Mouse (Mus musculus): Measurements from ENCODE around the gene Sgsm1. TPM values are rescaled to one million over a fixed set of nuclear protein-coding genes. Genes with fewer than 3 reads are reported as not detected.

Gene Sgsm1
- polyA plus RNA-seq, 1 experiment: 1.9 TPM

DNA sequence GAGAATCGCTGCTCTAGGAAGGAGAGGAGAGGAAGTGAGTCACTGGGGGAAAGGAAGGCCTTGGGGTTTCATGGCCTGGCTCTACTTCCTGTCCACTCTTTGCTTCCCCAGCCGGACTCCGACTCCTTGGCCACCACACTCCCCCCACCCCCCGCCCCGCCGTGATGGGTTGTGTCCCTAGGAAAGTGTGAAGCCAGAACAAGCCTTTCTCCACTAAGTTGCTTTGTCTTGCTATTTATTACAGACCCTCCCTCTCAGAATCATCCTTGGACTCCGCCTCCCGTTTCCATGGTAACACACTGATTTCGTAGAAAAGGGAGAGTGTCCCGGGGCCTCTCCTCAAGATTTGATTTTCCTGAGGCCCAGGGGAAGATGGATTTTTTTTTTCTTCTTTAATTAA lies 85.3 kb downstream of the Sgsm1 start:
- no peak overlapping the region for H3ac ChIP-seq (ENCODE audit: control insufficient read depth, insufficient read length, low read depth)
- no peaks in the 10 kb centered on the region for H3K27me3 ChIP-seq (ENCODE audit: control insufficient read depth, insufficient read depth, insufficient read length)
- no peaks in the 10 kb centered on the region for H3K36me3 ChIP-seq (ENCODE audit: control insufficient read depth, insufficient read depth)
- H3K79me3 ChIP-seq (ENCODE audit: low read depth): no peaks in the 10 kb centered on the region
- H3K4me3 ChIP-seq (ENCODE audit: insufficient read depth, poor library complexity, severe bottlenecking): no peak overlapping the region
- TF ChIP-seq MYOG (IDR thresholded peaks at IDR 0.05; ENCODE audit: control insufficient read depth, extremely low read depth, insufficient read length) (no peak), CTCF (IDR thresholded peaks at IDR 0.05; ENCODE audit: control insufficient read depth, insufficient read depth, insufficient read length) (no peak), MAX (IDR thresholded peaks at IDR 0.05) (no peak), MYOD1 (IDR thresholded peaks at IDR 0.05; ENCODE audit: control insufficient read depth, insufficient read length, low read depth) (no peak), USF1 (IDR thresholded peaks at IDR 0.05; ENCODE audit: low read depth) (no peak), FOSL1 (IDR thresholded peaks at IDR 0.05; ENCODE audit: insufficient read depth, low read length, poor library complexity, severe bottlenecking) (no peak), CEBPB (IDR thresholded peaks at IDR 0.05; ENCODE audit: low read depth) (no peak)
- H3K79me2 ChIP-seq (ENCODE audit: control insufficient read depth, insufficient read depth): no peaks in the 10 kb centered on the region

GRCm38 (mm10) chr5:113223888-113224287 lies 86.7 kb downstream of the Sgsm1 start:
- TF ChIP-seq MYOG (IDR thresholded peaks at IDR 0.05; ENCODE audit: control insufficient read depth, extremely low read depth, insufficient read length) (no peak), FOSL1 (IDR thresholded peaks at IDR 0.05; ENCODE audit: insufficient read depth, low read length, poor library complexity, severe bottlenecking) (no peak), CEBPB (IDR thresholded peaks at IDR 0.05; ENCODE audit: low read depth) (no peak), MYOD1 (IDR thresholded peaks at IDR 0.05; ENCODE audit: control insufficient read depth, insufficient read length, low read depth) (no peak), CTCF (IDR thresholded peaks at IDR 0.05; ENCODE audit: control insufficient read depth, insufficient read depth, insufficient read length) (no peak), USF1 (IDR thresholded peaks at IDR 0.05; ENCODE audit: low read depth) (no peak), MAX (IDR thresholded peaks at IDR 0.05) (no peak)
- Histone ChIP-seq H3K79me2 (ENCODE audit: control insufficient read depth, insufficient read depth) (no peaks in the 10 kb centered on the region), H3ac (ENCODE audit: control insufficient read depth, insufficient read length, low read depth) (no peak overlapping the region), H3K79me3 (ENCODE audit: low read depth) (no peaks in the 10 kb centered on the region), H3K27me3 (ENCODE audit: control insufficient read depth, insufficient read depth, insufficient read length) (no peaks in the 10 kb centered on the region), H3K4me3 (ENCODE audit: insufficient read depth, poor library complexity, severe bottlenecking) (no peak overlapping the region), H3K36me3 (ENCODE audit: control insufficient read depth, insufficient read depth) (no peaks in the 10 kb centered on the region)

DNA sequence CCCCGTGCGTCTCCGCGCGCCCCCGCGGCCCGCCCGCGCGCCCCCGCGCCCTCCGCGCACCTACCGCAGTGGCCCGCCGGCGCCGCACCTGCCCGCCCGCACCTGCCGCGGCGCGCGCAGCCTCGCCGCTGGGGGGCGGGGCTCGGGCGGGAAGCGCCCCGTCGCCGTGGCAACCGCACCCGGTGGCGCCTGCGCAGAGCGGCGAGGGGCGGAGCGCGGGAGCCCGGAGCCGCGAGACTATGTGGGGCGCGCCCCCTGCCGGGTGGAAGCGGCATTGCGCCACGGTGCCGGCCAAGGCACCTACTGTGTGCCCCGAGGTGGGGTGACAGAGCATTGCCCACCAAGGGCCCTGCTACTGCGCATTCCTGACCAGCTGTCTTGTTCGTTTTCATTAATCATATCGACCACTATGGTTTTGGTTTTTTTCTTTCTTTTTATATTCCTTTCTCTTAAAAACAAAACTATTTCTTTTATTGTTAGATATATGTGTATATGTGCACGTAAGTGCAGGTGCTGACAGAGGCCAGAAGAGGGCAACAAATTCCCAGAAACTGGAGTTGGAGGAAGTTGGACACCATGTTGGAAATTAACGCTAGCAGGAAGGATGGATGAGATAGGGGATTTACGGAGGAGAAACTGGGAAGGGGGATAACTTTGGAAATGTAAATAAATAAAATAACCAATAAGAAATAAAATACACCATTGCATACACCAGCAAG lies 89.3 kb downstream of the Sgsm1 start, which contains the start of gene 2900026A02Rik:
Gene 2900026A02Rik, minus strand, starts transcription at position 90 of the 719 bp plus-strand sequence.
- TF ChIP-seq CTCF (IDR thresholded peaks at IDR 0.05; ENCODE audit: control insufficient read depth, insufficient read depth, insufficient read length): peak; percentile 98
- TF ChIP-seq USF1 (IDR thresholded peaks at IDR 0.05; ENCODE audit: low read depth): no peak
- Histone ChIP-seq H3K27me3 (ENCODE audit: control insufficient read depth, insufficient read depth, insufficient read length) (no peaks in the 10 kb centered on the region), H3K36me3 (ENCODE audit: control insufficient read depth, insufficient read depth) (no peaks in the 10 kb centered on the region), H3K79me2 (ENCODE audit: control insufficient read depth, insufficient read depth) (no peaks in the 10 kb centered on the region), H3ac (ENCODE audit: control insufficient read depth, insufficient read length, low read depth) (no peak within 1 kb of the TSS), H3K79me3 (ENCODE audit: low read depth) (no peaks in the 10 kb centered on the region), H3K4me3 (ENCODE audit: insufficient read depth, poor library complexity, severe bottlenecking) (peak within 1 kb of the TSS; percentile 29)

DNA sequence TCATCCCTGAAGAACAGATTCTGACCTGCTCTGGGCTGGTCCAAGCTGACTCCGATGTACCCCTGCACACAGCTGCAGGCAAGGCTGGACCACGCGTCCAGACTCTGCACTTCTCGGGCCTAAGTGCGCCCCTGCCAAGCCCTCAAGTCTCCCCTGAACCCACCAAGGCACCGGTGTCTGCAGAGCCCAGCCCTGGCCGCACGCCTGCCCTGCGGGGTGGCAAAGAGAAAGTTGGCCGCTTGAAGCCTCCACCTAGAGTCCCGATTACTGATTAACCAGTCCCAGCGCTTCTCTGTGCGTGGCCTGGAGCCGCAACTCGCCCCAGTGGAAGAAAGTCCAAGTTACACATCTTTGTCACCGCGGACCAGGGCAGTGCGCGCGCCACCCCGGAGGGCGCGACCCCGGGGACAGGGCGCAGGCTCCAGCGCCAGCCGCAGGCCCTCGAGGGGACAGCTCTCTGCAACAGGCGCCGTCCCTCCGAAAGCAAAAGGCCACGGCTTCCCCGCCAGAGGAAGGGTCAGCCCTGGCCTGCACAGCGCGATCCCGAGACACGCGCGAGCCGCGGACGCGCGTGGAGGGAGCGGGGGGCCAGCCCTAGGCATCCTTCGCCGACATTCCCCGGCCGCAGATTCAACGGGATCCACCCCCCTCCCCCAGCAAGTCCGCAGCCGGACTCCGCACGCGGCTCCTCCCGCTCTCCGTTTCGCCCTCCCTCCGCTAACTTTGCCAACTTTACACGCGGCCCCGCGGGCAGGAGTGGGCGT lies 90.0 kb downstream of the Sgsm1 start:
- TF ChIP-seq MAX (IDR thresholded peaks at IDR 0.05): no peak
- no peak for TF ChIP-seq MYOG (IDR thresholded peaks at IDR 0.05; ENCODE audit: control insufficient read depth, extremely low read depth, insufficient read length)
- TF ChIP-seq FOSL1 (IDR thresholded peaks at IDR 0.05; ENCODE audit: insufficient read depth, low read length, poor library complexity, severe bottlenecking): no peak
- TF ChIP-seq CEBPB (IDR thresholded peaks at IDR 0.05; ENCODE audit: low read depth): no peak
- no peak for TF ChIP-seq USF1 (IDR thresholded peaks at IDR 0.05; ENCODE audit: low read depth)
- no peak for TF ChIP-seq CTCF (IDR thresholded peaks at IDR 0.05; ENCODE audit: control insufficient read depth, insufficient read depth, insufficient read length)
- TF ChIP-seq MYOD1 (IDR thresholded peaks at IDR 0.05; ENCODE audit: control insufficient read depth, insufficient read length, low read depth): no peak
- H3K36me3 ChIP-seq (ENCODE audit: control insufficient read depth, insufficient read depth): no peaks in the 10 kb centered on the region
- peak overlapping the region; percentile 29 for H3K4me3 ChIP-seq (ENCODE audit: insufficient read depth, poor library complexity, severe bottlenecking)
- H3K27me3 ChIP-seq (ENCODE audit: control insufficient read depth, insufficient read depth, insufficient read length): no peaks in the 10 kb centered on the region
- no peak overlapping the region for H3ac ChIP-seq (ENCODE audit: control insufficient read depth, insufficient read length, low read depth)
- no peaks in the 10 kb centered on the region for H3K79me2 ChIP-seq (ENCODE audit: control insufficient read depth, insufficient read depth)
- H3K79me3 ChIP-seq (ENCODE audit: low read depth): no peaks in the 10 kb centered on the region

DNA sequence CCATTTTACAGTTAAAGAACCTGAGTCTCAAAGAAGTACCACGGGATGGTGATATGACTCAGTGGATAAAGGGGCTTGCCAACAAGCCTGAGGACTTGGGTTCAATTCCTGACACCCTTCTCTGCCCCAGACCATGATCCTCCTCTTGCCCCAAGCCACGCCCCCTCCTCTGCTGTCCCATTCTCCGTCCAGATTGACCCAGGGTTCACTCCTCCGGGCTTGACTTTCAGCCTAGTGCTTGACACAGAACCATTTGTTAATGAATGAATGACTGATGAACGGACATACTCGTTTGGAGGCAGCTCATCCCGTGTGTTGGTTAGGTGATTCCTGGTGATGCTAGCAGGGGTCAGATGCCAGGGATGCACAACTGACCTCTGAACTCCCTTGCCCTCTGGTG lies 90.7 kb downstream of the Sgsm1 start:
- H3K4me3 ChIP-seq (ENCODE audit: insufficient read depth, poor library complexity, severe bottlenecking): no peak overlapping the region
- no peaks in the 10 kb centered on the region for H3K79me3 ChIP-seq (ENCODE audit: low read depth)
- no peak overlapping the region for H3ac ChIP-seq (ENCODE audit: control insufficient read depth, insufficient read length, low read depth)
- H3K36me3 ChIP-seq (ENCODE audit: control insufficient read depth, insufficient read depth): no peaks in the 10 kb centered on the region
- TF ChIP-seq MYOG (IDR thresholded peaks at IDR 0.05; ENCODE audit: control insufficient read depth, extremely low read depth, insufficient read length) (no peak), MAX (IDR thresholded peaks at IDR 0.05) (no peak), USF1 (IDR thresholded peaks at IDR 0.05; ENCODE audit: low read depth) (no peak), FOSL1 (IDR thresholded peaks at IDR 0.05; ENCODE audit: insufficient read depth, low read length, poor library complexity, severe bottlenecking) (no peak), MYOD1 (IDR thresholded peaks at IDR 0.05; ENCODE audit: control insufficient read depth, insufficient read length, low read depth) (no peak), CEBPB (IDR thresholded peaks at IDR 0.05; ENCODE audit: low read depth) (no peak), CTCF (IDR thresholded peaks at IDR 0.05; ENCODE audit: control insufficient read depth, insufficient read depth, insufficient read length) (no peak)
- no peaks in the 10 kb centered on the region for H3K27me3 ChIP-seq (ENCODE audit: control insufficient read depth, insufficient read depth, insufficient read length)
- H3K79me2 ChIP-seq (ENCODE audit: control insufficient read depth, insufficient read depth): no peaks in the 10 kb centered on the region
